Mouse (Mus musculus) ES-Bruce4 (cell line): ENCODE results near the gene Napsa.

Source experiments
- CTCF ChIP-seq: IDR thresholded peaks from one replicate; pipeline ENCODE4 v1.8.1; 2011; ENCODE audit warnings: low read depth, low read length
- POLR2A ChIP-seq: IDR thresholded peaks from one replicate; pipeline ENCODE4 v1.8.1; 2011; ENCODE audit warnings: low read length; ENCODE audit not compliant: insufficient read depth

- TF ChIP-seq POLR2A, result no peak
- no peak for TF ChIP-seq CTCF
Observed at GRCm38 (mm10) chr7:44624828-44625227, 52.6 kb downstream of the Napsa start.
